Mouse (Mus musculus) gastrocnemius, adult 2 months (tissue): ENCODE data around the gene Gm5868. TPM values are rescaled to one million over a fixed set of nuclear protein-coding genes. Genes with fewer than 3 reads are reported as not detected.
"Not testable (repeated sequence)": the region's sequence is repeated elsewhere in the genome, so short reads cannot be mapped to it uniquely, and the experiment has no call there.

Experiments used
- DNase-seq: peaks from one replicate; pipeline ENCODE4 v3.0.0; 2022
- H3K27ac ChIP-seq: fragments of 200-600 bp; 2 replicates; pipeline ENCODE4 v1.8.1; 2022; ENCODE audit warnings: mild to moderate bottlenecking
- H3K4me3 ChIP-seq: fragments of 200-600 bp; 2 replicates; pipeline ENCODE4 v1.8.1; 2022; ENCODE audit warnings: mild to moderate bottlenecking, moderate library complexity
- CTCF ChIP-seq: fragments of 200-600 bp; IDR thresholded peaks from 2 replicates; pipeline ENCODE4 v1.8.1; 2022; ENCODE audit warnings: antibody characterized with exemption, mild to moderate bottlenecking, moderate library complexity
- intact Hi-C: fragments of 180-260 bp; cut with DNase I; formaldehyde crosslinking; loops from one replicate; pipeline ENCODE4 v1.15.1; 2025
- total RNA-seq, 2 experiments: library from RNA; stranded (reverse); gene quantifications; 2 replicates each; pipeline ENCODE4 v1.2.3; 2021

The Gm5868 gene
- total RNA-seq, 2 experiments from 2014 or later: not detected

- H3K27ac ChIP-seq: no peak overlapping the region
- no peak for DNase-seq
- no peak for TF ChIP-seq CTCF
- no peak overlapping the region for H3K4me3 ChIP-seq
- intact Hi-C loops: no loop called here
Observed at GRCm38 (mm10) chr5:72565621-72566020, 21.7 kb downstream of the Gm5868 start.

GRCm38 (mm10) chr5:72563183-72563582, 24.2 kb downstream of the Gm5868 start:
- H3K27ac ChIP-seq, intact Hi-C loops: not testable (repeated sequence)

GRCm38 (mm10) chr5:72560976-72561628, 26.2 kb downstream of the Gm5868 start:
- DNase-seq: no peak
- Histone ChIP-seq H3K27ac (no peak overlapping the region), H3K4me3 (no peak overlapping the region)
- no peak for TF ChIP-seq CTCF
- intact Hi-C loops: no loop called here

More at GRCm38 (mm10) chr5:72563183-72563582, 24.2 kb downstream of the Gm5868 start:
- not testable (repeated sequence) for H3K4me3 ChIP-seq, DNase-seq

- TF ChIP-seq CTCF: no peak
- H3K4me3 ChIP-seq: peak within 1 kb of the TSS; percentile 83
- peak within 1 kb of the TSS; percentile 84 for H3K27ac ChIP-seq
- DNase-seq: peak; percentile 98
- intact Hi-C loops: no loop called here
Observed at GRCm38 (mm10) chr5:72559544-72560049, 27.8 kb downstream of the Gm5868 start, which contains the start of gene Nfxl1. Nfxl1 (minus strand) TSS chr5:72559684.

- Histone ChIP-seq H3K4me3 (peak overlapping the region; percentile 83), H3K27ac (peak overlapping the region; percentile 84)
- intact Hi-C loops: no loop called here
- DNase-seq: peak; percentile 54
- TF ChIP-seq CTCF: no peak
Observed at GRCm38 (mm10) chr5:72558716-72559526, 28.4 kb downstream of the Gm5868 start.

- no peak overlapping the region for H3K27ac ChIP-seq
- TF ChIP-seq CTCF: no peak
- intact Hi-C loops: no loop called here
Observed at GRCm38 (mm10) chr5:72556245-72556644, 31.1 kb downstream of the Gm5868 start.

GRCm38 (mm10) chr5:72551209-72551608, 36.1 kb downstream of the Gm5868 start:
- Histone ChIP-seq H3K27ac (no peak overlapping the region), H3K4me3 (no peak overlapping the region)
- intact Hi-C loops: no loop called here
- TF ChIP-seq CTCF: no peak
- DNase-seq: no peak

More at GRCm38 (mm10) chr5:72556245-72556644, 31.1 kb downstream of the Gm5868 start:
- H3K4me3 ChIP-seq: no peak overlapping the region
- no peak for DNase-seq

Other genes starting within 250 kb of the Gm5868 start
- gene Corin, start 83.1 kb downstream of the Gm5868 start, total RNA-seq: under 1 TPM; 0.08 to 0.10 TPM
- gene Nfxl1, start 27.9 kb downstream of the Gm5868 start, total RNA-seq: 1 to 10 TPM; 4.7 to 5.2 TPM
- gene Zar1, start 6.3 kb downstream of the Gm5868 start, total RNA-seq: not detected
- gene Cnga1, start 56.7 kb upstream of the Gm5868 start, total RNA-seq: not detected
- not detected for gene Nipal1, start 60.2 kb upstream of the Gm5868 start, total RNA-seq
- gene Txk, start 165.2 kb upstream of the Gm5868 start, total RNA-seq: under 1 TPM in 1 of 2 experiments, not detected in 1; 0.06 TPM